Mouse (Mus musculus): ENCODE data around the gene Gpam.

DNA sequence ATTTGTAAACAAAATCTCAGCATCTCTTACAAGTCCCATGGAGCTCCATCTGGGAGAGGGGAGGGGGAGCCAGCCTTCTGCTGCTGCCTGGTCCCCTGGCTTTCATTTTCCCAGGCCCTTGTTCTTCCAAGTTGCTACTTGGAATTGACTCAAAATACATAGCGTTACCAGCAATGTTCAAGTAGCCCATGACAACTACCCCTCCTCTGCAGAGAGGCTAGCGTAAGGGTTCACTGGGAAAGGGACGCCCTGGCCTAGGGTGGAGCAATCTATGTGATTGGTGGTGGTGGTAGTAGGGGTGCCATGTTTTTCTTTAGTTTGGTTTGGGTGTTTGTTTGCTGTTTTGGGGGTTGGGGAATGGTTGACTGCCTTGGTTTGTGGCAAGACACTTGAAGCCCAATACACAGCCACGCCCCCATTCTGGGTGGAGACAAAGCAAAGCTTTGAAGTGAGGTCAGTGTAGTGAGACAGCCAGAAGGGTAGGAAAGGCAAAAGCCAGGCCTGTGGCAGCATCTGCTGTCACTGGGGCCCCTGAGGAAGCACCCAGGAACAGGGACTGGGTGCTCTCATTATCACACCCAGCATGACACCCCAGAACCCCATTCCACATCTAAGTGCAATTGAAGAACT lies 4.6 kb downstream of the Gpam start:
- TF ChIP-seq POLR2A (IDR thresholded peaks at IDR 0.05; ENCODE audit: insufficient read depth, low read length): no peak
- no peak for TF ChIP-seq CTCF (IDR thresholded peaks at IDR 0.05; ENCODE audit: low read depth, low read length)
